Mouse (Mus musculus) cerebellum, adult 18-20 months (tissue): Measurements from ENCODE around the gene Rad9a.
"Not testable (repeated sequence)": the region's sequence is repeated elsewhere in the genome, so short reads cannot be mapped to it uniquely, and the experiment has no call there.

Source experiments
- DNase-seq, 2 experiments: peaks; one replicate each; pipeline ENCODE4 v3.0.0; 2021

Rad9a gene

GRCm38 (mm10) chr19:4201291-4201909 is at the start of gene Rad9a:
Rad9a (minus strand) TSS chr19:4201662.
- DNase-seq: peak; percentile 95 to 98

- not testable (repeated sequence) for DNase-seq
These were observed 47.2 kb upstream of the Rad9a start for GRCm38 (mm10) chr19:4248683-4249082.

GRCm38 (mm10) chr19:4247010-4247409 is 45.5 kb upstream of the Rad9a start:
- no peak for DNase-seq

GRCm38 (mm10) chr19:4244775-4245174 is 43.3 kb upstream of the Rad9a start:
- no peak for DNase-seq

GRCm38 (mm10) chr19:4242416-4242815 is 41.0 kb upstream of the Rad9a start:
- DNase-seq: no peak

- no peak for DNase-seq
These were observed 38.8 kb upstream of the Rad9a start for GRCm38 (mm10) chr19:4240247-4240668.

GRCm38 (mm10) chr19:4234548-4234947 is 33.1 kb upstream of the Rad9a start:
- no peak for DNase-seq

- no peak for DNase-seq
These were observed 31.2 kb upstream of the Rad9a start for GRCm38 (mm10) chr19:4232651-4233050.

GRCm38 (mm10) chr19:4232186-4232572 is 30.7 kb upstream of the Rad9a start:
- DNase-seq: no peak

GRCm38 (mm10) chr19:4231253-4232185 is 30.1 kb upstream of the Rad9a start, which contains the start of gene Pold4:
Pold4 (plus strand) TSS chr19:4231899.
- peak; percentile 97 to 99 for DNase-seq

GRCm38 (mm10) chr19:4230415-4230814 is 29.0 kb upstream of the Rad9a start:
- DNase-seq: no peak

GRCm38 (mm10) chr19:4229451-4230076 is 28.1 kb upstream of the Rad9a start:
- DNase-seq: no peak

- no peak for DNase-seq
These were observed 27.4 kb upstream of the Rad9a start for GRCm38 (mm10) chr19:4228891-4229290.

GRCm38 (mm10) chr19:4227894-4228678 is 26.6 kb upstream of the Rad9a start:
- DNase-seq: peak; percentile 77 to 79

GRCm38 (mm10) chr19:4227446-4227845 is 26.0 kb upstream of the Rad9a start:
- DNase-seq: no peak

GRCm38 (mm10) chr19:4226779-4227178 is 25.3 kb upstream of the Rad9a start:
- DNase-seq: no peak

- no peak for DNase-seq
These were observed 20.7 kb upstream of the Rad9a start for GRCm38 (mm10) chr19:4222165-4222564.

- no peak for DNase-seq
These were observed 19.7 kb upstream of the Rad9a start for GRCm38 (mm10) chr19:4220957-4221743.

GRCm38 (mm10) chr19:4220416-4220815 is 19.0 kb upstream of the Rad9a start:
- DNase-seq: peak in 1 of 2 experiments; percentile 9

- peak in 1 of 2 experiments; percentile 2 for DNase-seq
These were observed 18.5 kb upstream of the Rad9a start for GRCm38 (mm10) chr19:4219943-4220342.

GRCm38 (mm10) chr19:4218784-4219183 is 17.3 kb upstream of the Rad9a start:
- DNase-seq: no peak

- no peak for DNase-seq
These were observed 16.8 kb upstream of the Rad9a start for GRCm38 (mm10) chr19:4218293-4218692.
